Mouse (Mus musculus): ENCODE data around the gene Cep112. TPM values are rescaled to one million over a fixed set of nuclear protein-coding genes. Genes with fewer than 3 reads are reported as not detected.

Cep112 gene
- total RNA-seq, 1 experiment from 2014 or later: 2.3 TPM

GRCm38 (mm10) chr11:108443893-108444563 lies 19.0 kb downstream of the Cep112 start:
- no peak for ATAC-seq (replicated peaks; ENCODE audit: low read depth, poor library complexity, severe bottlenecking)

- ATAC-seq (replicated peaks; ENCODE audit: low read depth, poor library complexity, severe bottlenecking): peak; percentile 58; the same call in 1 of the 2 replicates
These were observed 22.2 kb downstream of the Cep112 start for GRCm38 (mm10) chr11:108447148-108447547.

- ATAC-seq (replicated peaks; ENCODE audit: low read depth, poor library complexity, severe bottlenecking): peak; percentile 62; the same call in 1 of the 2 replicates
These were observed 24.8 kb downstream of the Cep112 start for GRCm38 (mm10) chr11:108449811-108450210.

- ATAC-seq (replicated peaks; ENCODE audit: low read depth, poor library complexity, severe bottlenecking): no peak
These were observed 34.6 kb downstream of the Cep112 start for GRCm38 (mm10) chr11:108459599-108459998.

GRCm38 (mm10) chr11:108464138-108464537 lies 39.1 kb downstream of the Cep112 start:
- no peak for ATAC-seq (replicated peaks; ENCODE audit: low read depth, poor library complexity, severe bottlenecking)

GRCm38 (mm10) chr11:108464715-108465301 lies 39.8 kb downstream of the Cep112 start:
- no peak for ATAC-seq (replicated peaks; ENCODE audit: low read depth, poor library complexity, severe bottlenecking)

- no peak for ATAC-seq (replicated peaks; ENCODE audit: low read depth, poor library complexity, severe bottlenecking)
These were observed 50.7 kb downstream of the Cep112 start for GRCm38 (mm10) chr11:108475738-108476137.

GRCm38 (mm10) chr11:108476226-108476625 lies 51.2 kb downstream of the Cep112 start:
- ATAC-seq (replicated peaks; ENCODE audit: low read depth, poor library complexity, severe bottlenecking): no peak

GRCm38 (mm10) chr11:108483976-108484375 lies 59.0 kb downstream of the Cep112 start:
- no peak for ATAC-seq (replicated peaks; ENCODE audit: low read depth, poor library complexity, severe bottlenecking)

GRCm38 (mm10) chr11:108488256-108488655 lies 63.3 kb downstream of the Cep112 start:
- ATAC-seq (replicated peaks; ENCODE audit: low read depth, poor library complexity, severe bottlenecking): no peak

- no peak for ATAC-seq (replicated peaks; ENCODE audit: low read depth, poor library complexity, severe bottlenecking)
These were observed 64.9 kb downstream of the Cep112 start for GRCm38 (mm10) chr11:108489863-108490262.

GRCm38 (mm10) chr11:108508190-108508589 lies 83.2 kb downstream of the Cep112 start:
- no peak for ATAC-seq (replicated peaks; ENCODE audit: low read depth, poor library complexity, severe bottlenecking)

GRCm38 (mm10) chr11:108527725-108528363 lies 102.9 kb downstream of the Cep112 start:
- ATAC-seq (replicated peaks; ENCODE audit: low read depth, poor library complexity, severe bottlenecking): no peak

- no peak for ATAC-seq (replicated peaks; ENCODE audit: low read depth, poor library complexity, severe bottlenecking)
These were observed 107.9 kb downstream of the Cep112 start for GRCm38 (mm10) chr11:108532901-108533300.

- no peak for ATAC-seq (replicated peaks; ENCODE audit: low read depth, poor library complexity, severe bottlenecking)
These were observed 109.0 kb downstream of the Cep112 start for GRCm38 (mm10) chr11:108534014-108534413.

- ATAC-seq (replicated peaks; ENCODE audit: low read depth, poor library complexity, severe bottlenecking): no peak
These were observed 128.1 kb downstream of the Cep112 start for GRCm38 (mm10) chr11:108552997-108553622.

- ATAC-seq (replicated peaks; ENCODE audit: low read depth, poor library complexity, severe bottlenecking): no peak
These were observed 128.9 kb downstream of the Cep112 start for GRCm38 (mm10) chr11:108553881-108554280.

- no peak for ATAC-seq (replicated peaks; ENCODE audit: low read depth, poor library complexity, severe bottlenecking)
These were observed 133.6 kb downstream of the Cep112 start for GRCm38 (mm10) chr11:108558544-108558943.

GRCm38 (mm10) chr11:108559506-108559905 lies 134.5 kb downstream of the Cep112 start:
- no peak for ATAC-seq (replicated peaks; ENCODE audit: low read depth, poor library complexity, severe bottlenecking)

- no peak for ATAC-seq (replicated peaks; ENCODE audit: low read depth, poor library complexity, severe bottlenecking)
These were observed 137.1 kb downstream of the Cep112 start for GRCm38 (mm10) chr11:108562076-108562475.
